Mouse (Mus musculus) kidney, adult 2 months (tissue): ENCODE results near the gene Prpf39. TPM values are rescaled to one million over a fixed set of nuclear protein-coding genes. Genes with fewer than 3 reads are reported as not detected.

ENCODE experiments used
- DNase-seq: peaks from one replicate; pipeline ENCODE4 v3.0.0; 2021
- H3K27ac ChIP-seq: fragments of 200-500 bp; 2 replicates; pipeline ENCODE4 v1.5.1; 2012; ENCODE audit warnings: low read depth, low read length, control low read depth, inconsistent platforms; ENCODE audit not compliant: insufficient read depth
- H3K27me3 ChIP-seq: fragments of 200-500 bp; replicated peaks from 2 replicates; pipeline ENCODE4 v1.6.1; 2012; ENCODE audit warnings: mild to moderate bottlenecking, moderate library complexity, low read length, inconsistent platforms; ENCODE audit not compliant: control insufficient read depth, insufficient read depth
- H3K36me3 ChIP-seq: fragments of 200-500 bp; 2 replicates; pipeline ENCODE4 v1.6.1; 2012; ENCODE audit warnings: mild to moderate bottlenecking, moderate library complexity, low read length, inconsistent platforms; ENCODE audit not compliant: control insufficient read depth, insufficient read depth
- H3K4me1 ChIP-seq: fragments of 200-500 bp; 2 replicates; pipeline ENCODE4 v1.6.1; 2011; ENCODE audit warnings: low read length; ENCODE audit not compliant: control insufficient read depth, insufficient read depth
- H3K4me3 ChIP-seq: fragments of 200-500 bp; 2 replicates; pipeline ENCODE4 v1.5.1; 2011; ENCODE audit warnings: mild to moderate bottlenecking, low read depth, low read length, control low read depth; ENCODE audit not compliant: insufficient read depth
- CTCF ChIP-seq: fragments of 200-500 bp; conservative IDR thresholded peaks from 2 replicates; pipeline ENCODE4 v1.5.1; 2011; ENCODE audit warnings: low read depth, mild to moderate bottlenecking, control low read depth, low read length, moderate library complexity, mixed read lengths; ENCODE audit not compliant: insufficient read depth, insufficient read length
- POLR2A ChIP-seq: fragments of 200-500 bp; IDR thresholded peaks from one replicate; pipeline ENCODE4 v1.6.1; 2011; ENCODE audit warnings: low read depth, low read length, control low read depth
- WGBS: fragments of 180-500 bp; shearing (Covaris S2); methylation state at CpG from one replicate; pipeline ENCODE4 v1.1.7; 2018; 5-methylcytosine and 5-hydroxymethylcytosine counted together
- polyA plus RNA-seq: library from polyadenylated mRNA; depleted of rRNA; stranded (reverse); fragments of >200 nt; gene quantifications from 2 replicates; pipeline ENCODE4 v1.2.3, GENCODE M21; 2012

Prpf39 gene
- polyA plus RNA-seq, 1 experiment: 6.3 TPM

DNA sequence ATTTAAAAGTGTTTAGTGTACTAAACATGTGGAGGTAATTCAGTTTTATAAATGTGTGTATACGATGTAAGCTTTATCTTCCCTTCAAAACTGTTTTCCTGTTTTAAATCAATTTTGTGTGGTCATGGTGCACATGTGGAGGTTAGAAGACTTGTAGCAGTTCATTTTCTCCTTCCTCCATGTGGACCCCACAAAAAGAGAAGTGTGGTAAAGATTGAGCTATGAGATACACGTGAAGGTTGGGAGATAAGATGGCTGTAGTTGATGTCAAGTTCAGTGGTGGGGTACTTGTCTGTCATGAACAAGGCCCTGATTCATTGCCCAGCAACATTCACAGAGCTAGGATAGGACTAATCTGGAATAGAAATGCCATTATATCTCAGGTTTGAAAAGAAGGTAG is 22.1 kb downstream of the Prpf39 start:
- no peaks in the 10 kb centered on the region for H3K4me1 ChIP-seq
- TF ChIP-seq POLR2A: no peak
- TF ChIP-seq CTCF: no peak
- no peaks in the 10 kb centered on the region for H3K27me3 ChIP-seq
- H3K4me3 ChIP-seq: no peak overlapping the region
- WGBS: 78% methylated on average over 2 of the region's 2 CpGs
- DNase-seq: no peak
- peaks cover 4% of the 10 kb centered on the region for H3K36me3 ChIP-seq
- no peak overlapping the region for H3K27ac ChIP-seq

DNA sequence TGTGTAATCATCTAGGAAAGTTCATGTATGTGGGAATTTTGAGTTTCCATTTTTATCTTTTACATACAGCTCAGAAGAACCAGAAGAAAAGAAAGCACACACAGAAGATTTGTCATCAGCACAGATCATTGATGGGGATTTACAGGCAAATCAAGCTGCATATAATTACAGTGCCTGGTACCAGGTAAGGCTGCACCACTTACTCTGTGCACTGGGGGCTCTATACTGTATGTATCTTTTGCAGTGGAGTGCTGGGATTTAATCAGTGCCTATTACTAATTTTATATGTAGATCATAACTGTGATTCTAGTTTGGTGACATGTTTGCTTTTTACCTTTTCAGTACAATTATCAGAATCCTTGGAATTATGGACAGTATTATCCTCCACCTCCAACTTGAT is 24.9 kb downstream of the Prpf39 start:
- no peak for DNase-seq
- peaks cover 4% of the 10 kb centered on the region for H3K36me3 ChIP-seq

DNA sequence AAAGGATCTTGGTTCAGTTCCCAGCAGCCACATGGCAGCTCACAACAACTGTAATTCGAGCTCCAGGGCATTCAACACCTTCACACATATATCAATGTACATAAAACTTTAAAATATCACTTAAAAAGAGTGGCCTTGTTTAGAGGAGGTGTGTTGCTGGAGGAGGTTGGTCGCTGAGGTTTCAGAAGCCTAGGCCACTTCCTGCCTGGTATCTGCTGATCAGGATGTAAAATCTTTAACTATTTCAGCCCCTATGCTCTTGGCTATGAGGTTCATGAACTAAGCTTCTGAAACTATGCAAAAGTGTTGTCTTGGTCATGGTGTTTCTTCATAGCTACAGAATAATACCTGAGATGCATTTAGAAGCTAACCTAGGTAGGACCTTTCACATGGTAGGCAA is 29.1 kb downstream of the Prpf39 start:
- peaks cover 3% of the 10 kb centered on the region for H3K36me3 ChIP-seq
- no peaks in the 10 kb centered on the region for H3K27me3 ChIP-seq
- WGBS: 28% methylated on average over 2 of the region's 2 CpGs
- DNase-seq: no peak
- TF ChIP-seq POLR2A (no peak), CTCF (no peak)
- no peaks in the 10 kb centered on the region for H3K4me1 ChIP-seq
- no peak overlapping the region for H3K27ac ChIP-seq
- H3K4me3 ChIP-seq: no peak overlapping the region

More for the DNA sequence above, 24.9 kb downstream of the Prpf39 start:
- H3K4me1 ChIP-seq: no peaks in the 10 kb centered on the region
- TF ChIP-seq CTCF (no peak), POLR2A (no peak)
- no peak overlapping the region for H3K27ac ChIP-seq
- no peaks in the 10 kb centered on the region for H3K27me3 ChIP-seq
- no peak overlapping the region for H3K4me3 ChIP-seq

DNA sequence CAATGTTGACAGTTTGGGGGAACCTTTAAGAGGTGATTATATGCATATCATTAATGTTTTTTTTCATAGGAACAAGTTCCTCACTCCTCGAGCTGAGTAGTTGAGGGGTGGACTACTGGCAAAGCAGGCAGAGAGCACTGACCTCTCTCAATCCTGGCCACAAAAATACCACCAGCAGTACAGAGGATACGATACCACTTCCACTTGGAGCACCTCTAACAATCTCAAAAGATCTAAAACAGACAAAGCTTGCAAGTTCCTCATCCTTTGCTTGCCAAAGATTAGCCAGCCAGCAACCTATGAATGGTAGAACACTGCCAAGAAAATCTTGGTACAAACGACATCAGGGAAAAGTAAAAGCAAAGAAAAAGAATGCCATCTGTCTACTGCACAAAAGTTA is 30.1 kb downstream of the Prpf39 start:
- no peak for TF ChIP-seq POLR2A
- 30% methylated on average over 3 of the region's 3 CpGs for WGBS
- DNase-seq: no peak
- no peaks in the 10 kb centered on the region for H3K4me1 ChIP-seq
- H3K27me3 ChIP-seq: no peaks in the 10 kb centered on the region
- H3K36me3 ChIP-seq: no peaks in the 10 kb centered on the region; the same call in none of the 2 replicates
- H3K27ac ChIP-seq: no peak overlapping the region
- H3K4me3 ChIP-seq: no peak overlapping the region

DNA sequence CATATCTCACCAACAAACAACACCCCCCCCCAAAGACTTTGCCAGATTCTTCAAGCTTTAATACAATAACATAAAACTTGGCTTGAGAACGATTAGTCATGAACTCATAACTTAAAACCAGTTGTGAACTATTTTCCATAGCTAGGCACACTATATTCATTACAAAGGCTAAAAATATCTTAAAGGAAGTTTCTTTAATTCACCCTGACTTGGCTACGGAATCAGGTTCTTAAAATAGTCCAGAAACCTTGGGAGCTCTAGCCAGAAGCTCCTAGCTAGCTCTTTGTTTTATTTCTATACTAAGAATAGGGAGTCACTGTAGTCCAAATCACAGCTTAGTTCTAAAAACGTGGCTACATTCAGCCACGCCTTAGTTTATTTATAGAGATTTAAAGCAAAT is 32.3 kb downstream of the Prpf39 start:
- H3K27me3 ChIP-seq: no peaks in the 10 kb centered on the region
- H3K36me3 ChIP-seq: no peaks in the 10 kb centered on the region; the same call in none of the 2 replicates
- no peak overlapping the region for H3K27ac ChIP-seq
- WGBS: 52% methylated on average over 4 of the region's 4 CpGs
- H3K4me3 ChIP-seq: no peak overlapping the region
- TF ChIP-seq CTCF (no peak), POLR2A (no peak)
- no peaks in the 10 kb centered on the region for H3K4me1 ChIP-seq
- no peak for DNase-seq

DNA sequence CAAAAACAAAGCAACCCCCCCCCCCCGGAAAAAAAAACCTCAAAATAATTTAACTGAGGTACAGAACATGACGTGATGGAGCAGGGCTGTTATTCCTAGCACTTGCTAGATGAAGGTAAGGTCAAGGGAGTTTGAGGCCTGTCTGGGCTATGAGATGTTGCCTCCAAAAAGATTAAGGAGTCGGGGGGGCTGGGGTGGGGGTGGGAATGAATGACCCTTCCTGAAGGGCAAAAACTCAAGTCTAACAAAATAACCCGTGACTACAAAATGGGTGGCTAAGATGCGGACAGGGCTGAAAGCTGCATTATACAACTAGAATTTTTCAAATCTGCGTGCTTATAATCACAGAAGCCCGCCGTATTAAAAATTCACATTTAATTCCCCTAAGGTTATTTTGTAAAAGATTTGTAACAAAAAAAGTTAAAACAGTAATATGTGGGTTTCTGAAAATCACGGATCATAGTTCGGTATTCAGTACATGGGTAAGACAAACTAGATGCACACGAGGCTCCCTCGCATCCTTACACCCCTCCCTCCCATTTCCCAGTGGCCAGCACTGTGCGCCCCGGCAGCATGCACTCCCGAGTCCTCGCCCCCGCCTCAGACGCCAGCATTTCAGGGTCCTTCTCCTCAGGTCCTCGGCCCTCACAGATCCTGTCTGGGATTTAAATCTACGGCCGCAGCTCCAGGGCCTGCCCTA is 36.9 kb downstream of the Prpf39 start:
- no peak for TF ChIP-seq POLR2A
- TF ChIP-seq CTCF: no peak
- WGBS: 3% methylated on average over 21 of the region's 21 CpGs
- Histone ChIP-seq H3K27me3 (no peaks in the 10 kb centered on the region), H3K27ac (peak overlapping the region; percentile 81), H3K4me3 (peak overlapping the region; percentile 75), H3K36me3 (no peaks in the 10 kb centered on the region; the same call in 1 of the 2 replicates), H3K4me1 (no peaks in the 10 kb centered on the region; the same call in 1 of the 2 replicates)
- DNase-seq: no peak

DNA sequence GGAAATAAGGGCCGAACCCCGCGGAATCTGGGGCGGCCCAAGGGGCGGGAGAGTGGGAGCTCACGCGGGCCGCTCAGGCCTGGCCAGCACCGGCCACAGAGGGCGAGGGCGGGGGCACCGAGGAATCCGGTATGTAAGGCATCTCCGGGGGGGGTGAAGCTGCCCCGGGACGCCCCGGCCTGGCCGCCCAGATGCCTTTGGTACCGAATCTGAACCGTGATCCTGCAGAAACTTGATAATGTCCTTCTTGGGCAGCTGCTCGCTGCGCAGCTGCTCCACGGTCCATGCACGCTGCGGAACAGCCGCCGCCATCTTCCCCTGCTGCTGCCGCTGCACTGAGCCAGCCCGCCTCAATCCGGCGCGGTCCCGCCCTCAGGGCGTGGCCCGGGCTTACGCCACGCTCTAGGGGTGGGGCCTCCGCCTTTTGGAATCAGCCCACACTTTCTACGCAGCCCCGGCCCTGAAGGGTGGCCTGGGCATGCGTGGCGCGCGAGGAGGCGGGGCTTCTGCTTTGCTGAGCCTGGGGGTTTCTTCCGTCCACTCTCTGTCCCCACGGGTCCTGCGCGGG is 37.6 kb downstream of the Prpf39 start, which contains the start of gene Fkbp3:
Fkbp3 (minus strand) TSS at position 397 of the 568 bp plus-strand sequence.
- H3K27me3 ChIP-seq: no peaks in the 10 kb centered on the region
- H3K4me1 ChIP-seq: no peaks in the 10 kb centered on the region; the same call in 1 of the 2 replicates
- peak within 1 kb of the TSS; percentile 75 for H3K4me3 ChIP-seq
- TF ChIP-seq POLR2A (peak; percentile 92), CTCF (no peak)
- peak within 1 kb of the TSS; percentile 81 for H3K27ac ChIP-seq
- DNase-seq: peak; percentile 98
- under 1% methylated on average over 49 of the region's 49 CpGs for WGBS
- no peaks in the 10 kb centered on the region; the same call in 1 of the 2 replicates for H3K36me3 ChIP-seq
